Mouse (Mus musculus) testis, adult 2 months (tissue): Measurements from ENCODE around the gene Nt5m. TPM values are rescaled to one million over a fixed set of nuclear protein-coding genes. Genes with fewer than 3 reads are reported as not detected.
A peak's percentile ranks its signal among the peaks of the same experiment; 100 is the strongest.

Experiments
- H3K27ac ChIP-seq: fragments of 200-500 bp; 2 replicates; pipeline ENCODE4 v1.5.1; 2012; ENCODE audit warnings: low read depth, low read length; ENCODE audit not compliant: control insufficient read depth, insufficient read depth
- H3K27me3 ChIP-seq: fragments of 200-500 bp; 2 replicates; pipeline ENCODE4 v1.6.1; 2012; ENCODE audit warnings: mild to moderate bottlenecking, low read length, moderate library complexity; ENCODE audit not compliant: control insufficient read depth, insufficient read depth
- H3K36me3 ChIP-seq: fragments of 200-500 bp; 2 replicates; pipeline ENCODE4 v1.6.1; 2012; ENCODE audit warnings: mild to moderate bottlenecking, low read length; ENCODE audit not compliant: control insufficient read depth, insufficient read depth
- H3K4me1 ChIP-seq: fragments of 200-500 bp; 2 replicates; pipeline ENCODE4 v1.6.1; 2012; ENCODE audit warnings: low read length; ENCODE audit not compliant: control insufficient read depth, insufficient read depth
- H3K4me3 ChIP-seq: fragments of 200-500 bp; 2 replicates; pipeline ENCODE4 v1.5.1; 2012; ENCODE audit warnings: low read depth, mild to moderate bottlenecking, low read length, moderate library complexity, mixed read lengths; ENCODE audit not compliant: control insufficient read depth
- CTCF ChIP-seq: fragments of 200-500 bp; IDR thresholded peaks from 2 replicates; pipeline ENCODE4 v1.5.1; 2012; ENCODE audit warnings: low read depth, mild to moderate bottlenecking, inconsistent platforms, low read length, moderate library complexity; ENCODE audit not compliant: control insufficient read depth, insufficient read depth, insufficient replicate concordance
- POLR2A ChIP-seq: fragments of 200-500 bp; IDR thresholded peaks from 2 replicates; pipeline ENCODE4 v1.6.1; 2012; ENCODE audit warnings: low read depth, mild to moderate bottlenecking, inconsistent platforms, low read length, moderate library complexity; ENCODE audit not compliant: control insufficient read depth
- polyA plus RNA-seq: library from polyadenylated mRNA; depleted of rRNA; stranded (reverse); fragments of >200 nt; gene quantifications from 2 replicates; pipeline ENCODE4 v1.2.3, GENCODE M21; 2012; rRNA removed

The Nt5m gene
- 97.1 and 100 TPM in 2 replicates for polyA plus RNA-seq

- peaks cover 2% of the 10 kb centered on the region for H3K4me1 ChIP-seq
- peak within 1 kb of the TSS; percentile 100 for H3K4me3 ChIP-seq
- H3K27me3 ChIP-seq: no peaks in the 10 kb centered on the region
- no peak; the same call in 1 of the 2 replicates for TF ChIP-seq POLR2A
- no peak for TF ChIP-seq CTCF
- peak within 1 kb of the TSS; percentile 100 for H3K27ac ChIP-seq
- peaks cover 2% of the 10 kb centered on the region for H3K36me3 ChIP-seq
Measured at GRCm38 (mm10) chr11:59839008-59839458, at the start of gene Nt5m. Gene Nt5m, plus strand, starts transcription at chr11:59839447.

DNA sequence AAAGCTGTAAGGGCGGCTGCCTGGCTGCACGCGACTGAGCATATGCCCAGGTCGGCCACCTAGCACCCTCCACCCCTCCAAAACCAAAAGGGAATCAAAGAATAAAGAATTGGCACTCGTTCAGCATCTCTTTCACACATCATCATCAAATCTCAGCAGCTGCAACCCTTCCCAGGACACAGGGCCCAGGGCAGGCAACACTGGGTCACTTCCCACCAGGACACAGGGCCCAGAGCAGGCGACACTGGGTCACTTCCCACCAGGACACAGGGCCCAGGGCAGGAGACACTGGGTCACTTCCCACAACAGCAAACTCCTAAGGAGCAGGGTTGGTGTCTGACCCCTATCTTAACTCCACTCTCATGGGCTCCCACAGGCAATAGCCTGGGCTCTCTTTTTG is 45.9 kb upstream of the Nt5m start:
- Histone ChIP-seq H3K27me3 (no peaks in the 10 kb centered on the region), H3K4me3 (no peak overlapping the region), H3K27ac (no peak overlapping the region), H3K4me1 (no peaks in the 10 kb centered on the region), H3K36me3 (no peaks in the 10 kb centered on the region; the same call in 1 of the 2 replicates)
- TF ChIP-seq CTCF (no peak), POLR2A (no peak)

DNA sequence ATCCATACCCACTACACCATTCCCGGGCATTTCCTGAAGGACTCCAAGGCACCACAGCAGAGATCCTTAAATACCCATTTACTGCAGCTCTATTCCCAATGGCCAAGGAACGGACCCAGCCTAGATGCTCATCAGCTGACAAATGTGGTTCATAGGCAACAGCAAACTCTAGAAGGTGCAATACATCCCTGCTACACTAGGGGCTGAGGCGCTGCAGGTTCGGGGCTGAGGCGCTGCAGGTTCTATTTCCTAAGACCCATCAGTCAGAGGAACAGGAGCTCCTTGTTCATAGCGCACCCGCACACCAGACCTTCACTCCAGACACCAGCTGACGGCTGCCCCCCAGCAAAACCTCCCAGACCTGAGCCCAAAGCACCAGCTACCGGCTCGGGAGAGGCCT is 38.8 kb upstream of the Nt5m start:
- TF ChIP-seq CTCF (no peak), POLR2A (no peak)
- no peak overlapping the region for H3K4me3 ChIP-seq
- no peaks in the 10 kb centered on the region for H3K27me3 ChIP-seq
- H3K36me3 ChIP-seq: no peaks in the 10 kb centered on the region; the same call in none of the 2 replicates
- H3K4me1 ChIP-seq: no peaks in the 10 kb centered on the region
- no peak overlapping the region for H3K27ac ChIP-seq

- Histone ChIP-seq H3K4me3 (no peak overlapping the region), H3K4me1 (no peaks in the 10 kb centered on the region), H3K27ac (no peak overlapping the region), H3K36me3 (no peaks in the 10 kb centered on the region; the same call in none of the 2 replicates), H3K27me3 (no peaks in the 10 kb centered on the region)
- TF ChIP-seq POLR2A (no peak), CTCF (no peak)
Measured at GRCm38 (mm10) chr11:59801881-59802280, 37.4 kb upstream of the Nt5m start.

DNA sequence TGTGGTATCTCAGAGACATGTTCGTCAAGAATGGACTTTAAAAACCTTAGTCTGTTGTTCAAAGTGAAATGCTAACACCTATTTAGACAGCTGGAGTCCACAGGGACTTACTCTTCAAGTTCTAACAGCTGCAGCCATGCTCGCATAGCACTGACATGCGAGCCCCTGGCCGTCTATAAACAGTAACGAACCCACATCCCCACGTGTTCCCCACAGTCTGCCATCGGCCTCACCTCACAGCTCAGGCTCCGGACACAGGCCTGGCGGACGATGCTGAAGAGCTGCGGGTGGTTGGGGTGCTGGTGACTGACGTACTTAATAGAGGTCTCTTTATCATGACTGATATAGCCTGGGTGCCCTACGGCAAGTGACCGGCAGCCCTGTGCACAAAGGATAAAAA is 35.7 kb upstream of the Nt5m start:
- Histone ChIP-seq H3K4me1 (peaks cover 2% of the 10 kb centered on the region; the same call in 1 of the 2 replicates), H3K27me3 (no peaks in the 10 kb centered on the region), H3K36me3 (no peaks in the 10 kb centered on the region; the same call in none of the 2 replicates), H3K27ac (no peak overlapping the region), H3K4me3 (no peak overlapping the region)
- TF ChIP-seq POLR2A (no peak), CTCF (no peak)

- no peak overlapping the region for H3K27ac ChIP-seq
- H3K4me1 ChIP-seq: peaks cover 5% of the 10 kb centered on the region
- no peak for TF ChIP-seq CTCF
- no peak for TF ChIP-seq POLR2A
- H3K36me3 ChIP-seq: no peaks in the 10 kb centered on the region; the same call in none of the 2 replicates
- H3K4me3 ChIP-seq: no peak overlapping the region
- H3K27me3 ChIP-seq: no peaks in the 10 kb centered on the region
Measured at GRCm38 (mm10) chr11:59804409-59805110, 34.7 kb upstream of the Nt5m start.

- H3K27ac ChIP-seq: no peak overlapping the region
- no peak overlapping the region for H3K4me3 ChIP-seq
- H3K27me3 ChIP-seq: no peaks in the 10 kb centered on the region
- peaks cover 5% of the 10 kb centered on the region for H3K4me1 ChIP-seq
- TF ChIP-seq POLR2A (no peak), CTCF (no peak)
- H3K36me3 ChIP-seq: no peaks in the 10 kb centered on the region; the same call in none of the 2 replicates
Measured at GRCm38 (mm10) chr11:59805256-59805655, 34.0 kb upstream of the Nt5m start.

GRCm38 (mm10) chr11:59805656-59806055 is 33.6 kb upstream of the Nt5m start:
- Histone ChIP-seq H3K36me3 (no peaks in the 10 kb centered on the region; the same call in none of the 2 replicates), H3K4me3 (no peak overlapping the region), H3K4me1 (peaks cover 5% of the 10 kb centered on the region), H3K27ac (no peak overlapping the region), H3K27me3 (no peaks in the 10 kb centered on the region)
- TF ChIP-seq POLR2A: no peak
- TF ChIP-seq CTCF: no peak
